Mouse (Mus musculus) limb, embryonic 15.5 days (tissue): ENCODE data around the gene Gm44503. TPM values are rescaled to one million over a fixed set of nuclear protein-coding genes. Genes with fewer than 3 reads are reported as not detected.
A peak's percentile ranks its signal among the peaks of the same experiment; 100 is the strongest.

Source experiments
- ATAC-seq: fragments of 200-750 bp; cut with Nextera tagmentation; 2 replicates; pipeline ENCODE4 v1.8.0; 2017; ENCODE audit warnings: low read depth, moderate TSS enrichment; ENCODE audit not compliant: insufficient number of reproducible peaks, low FRiP score, low TSS enrichment
- H3K27ac ChIP-seq: fragments of 300-500 bp; sonication (generic); 2 replicates; pipeline ENCODE4 v1.5.1; 2015; ENCODE audit warnings: moderate library complexity, mild to moderate bottlenecking, inconsistent platforms
- H3K27me3 ChIP-seq: fragments of 300-500 bp; sonication (generic); 2 replicates; pipeline ENCODE4 v1.6.1; 2015; ENCODE audit warnings: inconsistent platforms
- H3K36me3 ChIP-seq: fragments of 300-500 bp; sonication (generic); 2 replicates; pipeline ENCODE4 v1.6.1; 2015; ENCODE audit warnings: inconsistent platforms
- H3K4me1 ChIP-seq: fragments of 300-500 bp; sonication (generic); 2 replicates; pipeline ENCODE4 v1.6.1; 2015; ENCODE audit warnings: inconsistent platforms
- H3K4me2 ChIP-seq: fragments of 300-500 bp; sonication (generic); 2 replicates; pipeline ENCODE4 v1.6.1; 2015; ENCODE audit warnings: mild to moderate bottlenecking, inconsistent platforms
- H3K4me3 ChIP-seq: fragments of 300-500 bp; sonication (generic); 2 replicates; pipeline ENCODE4 v1.5.1; 2015; ENCODE audit warnings: mild to moderate bottlenecking, inconsistent platforms
- H3K9ac ChIP-seq: fragments of 300-500 bp; sonication (generic); 2 replicates; pipeline ENCODE4 v1.6.1; 2015; ENCODE audit warnings: inconsistent platforms
- H3K9me3 ChIP-seq: fragments of 300-500 bp; sonication (generic); 2 replicates; pipeline ENCODE4 v1.6.1; 2016; ENCODE audit warnings: inconsistent platforms
- WGBS: fragments of 180-500 bp; shearing (Covaris S2); methylation state at CpG from one replicate; pipeline ENCODE4 v1.1.7; 2015; 5-methylcytosine and 5-hydroxymethylcytosine counted together
- polyA plus RNA-seq: library from polyadenylated mRNA; unstranded; fragments of >200 nt; fragmentation: Nextera tagmentation; extraction: Ambion mirVana; gene quantifications from 2 replicates; pipeline ENCODE4 v1.2.1, GENCODE M21; 2015

Gm44503 gene
- polyA plus RNA-seq, 1 experiment from 2014 or later: not detected

GRCm38 (mm10) chr9:73005106-73005505, 46.5 kb downstream of the Gm44503 start:
- no peak overlapping the region for H3K9ac ChIP-seq
- peaks cover 33% of the 10 kb centered on the region for H3K36me3 ChIP-seq

GRCm38 (mm10) chr9:73006175-73006574, 47.5 kb downstream of the Gm44503 start:
- H3K4me1 ChIP-seq: no peaks in the 10 kb centered on the region
- peaks cover 37% of the 10 kb centered on the region for H3K36me3 ChIP-seq
- ATAC-seq: no peak
- H3K27ac ChIP-seq: no peak overlapping the region
- H3K9me3 ChIP-seq: no peaks in the 10 kb centered on the region
- H3K9ac ChIP-seq: no peak overlapping the region
- H3K4me3 ChIP-seq: no peak overlapping the region
- 89% methylated on average over 3 of the region's 3 CpGs for WGBS
- H3K4me2 ChIP-seq: no peak overlapping the region
- no peaks in the 10 kb centered on the region for H3K27me3 ChIP-seq

More at GRCm38 (mm10) chr9:73005106-73005505, 46.5 kb downstream of the Gm44503 start:
- H3K27ac ChIP-seq: no peak overlapping the region
- H3K4me1 ChIP-seq: no peaks in the 10 kb centered on the region
- WGBS: 87% methylated on average over 6 of the region's 6 CpGs
- H3K27me3 ChIP-seq: no peaks in the 10 kb centered on the region
- no peaks in the 10 kb centered on the region for H3K9me3 ChIP-seq
- H3K4me3 ChIP-seq: no peak overlapping the region
- no peak overlapping the region for H3K4me2 ChIP-seq
- ATAC-seq: no peak

GRCm38 (mm10) chr9:73008384-73008783, 49.7 kb downstream of the Gm44503 start:
- Histone ChIP-seq H3K9ac (no peak overlapping the region), H3K36me3 (peaks cover 45% of the 10 kb centered on the region), H3K4me2 (no peak overlapping the region), H3K27me3 (no peaks in the 10 kb centered on the region), H3K9me3 (no peaks in the 10 kb centered on the region), H3K4me3 (no peak overlapping the region), H3K27ac (no peak overlapping the region), H3K4me1 (no peaks in the 10 kb centered on the region)
- no peak for ATAC-seq
- WGBS: 68% methylated on average over 3 of the region's 3 CpGs

DNA sequence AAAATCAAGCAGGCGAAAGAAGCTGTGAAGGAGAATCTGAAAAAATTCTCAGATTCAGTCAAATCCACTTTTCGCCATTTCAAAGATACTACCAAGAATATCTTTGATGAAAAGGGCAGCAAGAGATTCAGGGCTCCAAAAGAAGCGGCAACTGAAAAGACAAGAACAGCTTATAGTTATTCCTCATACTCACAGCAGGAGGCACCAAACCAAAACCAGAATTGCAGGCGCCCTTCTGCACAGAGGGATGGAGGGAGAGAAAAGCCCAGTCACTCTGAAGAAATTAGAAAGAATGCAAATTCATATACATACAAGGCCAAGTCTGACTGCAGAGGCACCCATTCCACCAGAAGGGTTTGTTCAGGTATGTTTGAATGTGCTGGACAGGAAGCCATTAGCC, 54.0 kb downstream of the Gm44503 start:
- ATAC-seq: no peak
- peaks cover 66% of the 10 kb centered on the region for H3K36me3 ChIP-seq
- H3K9ac ChIP-seq: no peak overlapping the region
- H3K9me3 ChIP-seq: no peaks in the 10 kb centered on the region
- H3K27ac ChIP-seq: no peak overlapping the region
- 86% methylated on average over 4 of the region's 4 CpGs for WGBS
- H3K4me1 ChIP-seq: no peaks in the 10 kb centered on the region
- H3K27me3 ChIP-seq: no peaks in the 10 kb centered on the region
- H3K4me2 ChIP-seq: no peak overlapping the region
- no peak overlapping the region for H3K4me3 ChIP-seq

DNA sequence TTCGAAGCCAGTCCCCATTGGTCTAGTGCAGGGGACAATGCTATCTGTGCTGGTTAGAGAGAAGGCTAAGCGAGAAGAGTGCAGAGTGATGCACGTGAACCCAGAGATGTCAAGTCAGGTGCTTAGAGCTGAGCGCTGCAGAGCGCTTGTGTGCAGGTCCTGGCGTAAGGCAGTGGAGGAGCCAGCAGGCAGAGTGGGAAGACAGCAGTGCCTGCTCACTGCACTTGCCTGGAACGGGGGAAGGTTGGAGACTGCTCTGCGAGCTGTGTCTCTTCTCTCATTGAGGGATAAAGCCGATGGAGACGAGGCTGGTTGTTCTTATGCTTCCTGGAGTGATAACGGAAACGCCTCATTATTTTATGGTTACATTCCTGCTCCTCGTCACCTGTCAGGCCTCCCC, 56.1 kb downstream of the Gm44503 start:
- H3K36me3 ChIP-seq: peaks cover 80% of the 10 kb centered on the region
- no peak for ATAC-seq
- 71% methylated on average over 13 of the region's 13 CpGs for WGBS

DNA sequence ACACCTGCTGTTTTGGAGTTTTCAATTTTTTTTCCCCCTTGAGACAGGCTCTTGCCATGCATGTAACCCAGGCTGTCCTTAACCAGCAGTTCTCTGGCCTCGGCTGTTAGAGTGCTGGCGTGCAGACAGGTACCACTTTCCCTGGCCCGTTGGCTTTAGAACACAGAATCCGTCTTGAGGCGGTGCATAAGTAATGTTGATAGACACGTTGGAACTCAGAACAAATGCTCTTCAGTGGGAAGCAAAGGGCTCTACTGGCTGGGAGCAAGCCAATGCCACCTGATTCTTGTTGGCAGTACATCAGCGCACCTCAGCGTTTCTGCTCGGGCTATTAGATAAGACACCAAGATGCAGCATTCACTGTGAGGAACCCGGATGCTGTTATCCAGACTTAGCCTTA, 61.2 kb downstream of the Gm44503 start:
- Histone ChIP-seq H3K4me1 (no peaks in the 10 kb centered on the region), H3K27ac (no peak overlapping the region), H3K9ac (no peak overlapping the region), H3K36me3 (peaks cover 67% of the 10 kb centered on the region), H3K27me3 (no peaks in the 10 kb centered on the region), H3K4me3 (no peak overlapping the region), H3K9me3 (no peaks in the 10 kb centered on the region), H3K4me2 (no peak overlapping the region)
- ATAC-seq: no peak
- 94% methylated on average over 10 of the region's 10 CpGs for WGBS

More for the DNA sequence above, 56.1 kb downstream of the Gm44503 start:
- H3K4me3 ChIP-seq: no peak overlapping the region
- no peaks in the 10 kb centered on the region for H3K9me3 ChIP-seq
- no peak overlapping the region for H3K4me2 ChIP-seq
- H3K9ac ChIP-seq: no peak overlapping the region
- H3K27me3 ChIP-seq: no peaks in the 10 kb centered on the region
- H3K27ac ChIP-seq: no peak overlapping the region
- no peaks in the 10 kb centered on the region for H3K4me1 ChIP-seq

- peaks cover 61% of the 10 kb centered on the region for H3K36me3 ChIP-seq
- 83% methylated on average over 5 of the region's 5 CpGs for WGBS
- H3K4me2 ChIP-seq: no peak overlapping the region
- H3K27ac ChIP-seq: no peak overlapping the region
- no peak for ATAC-seq
- H3K9me3 ChIP-seq: no peaks in the 10 kb centered on the region
- no peaks in the 10 kb centered on the region; the same call in 1 of the 2 replicates for H3K4me1 ChIP-seq
- H3K4me3 ChIP-seq: no peak overlapping the region
- H3K27me3 ChIP-seq: no peaks in the 10 kb centered on the region
- H3K9ac ChIP-seq: no peak overlapping the region
These were observed 62.0 kb downstream of the Gm44503 start for GRCm38 (mm10) chr9:73020566-73021097.

DNA sequence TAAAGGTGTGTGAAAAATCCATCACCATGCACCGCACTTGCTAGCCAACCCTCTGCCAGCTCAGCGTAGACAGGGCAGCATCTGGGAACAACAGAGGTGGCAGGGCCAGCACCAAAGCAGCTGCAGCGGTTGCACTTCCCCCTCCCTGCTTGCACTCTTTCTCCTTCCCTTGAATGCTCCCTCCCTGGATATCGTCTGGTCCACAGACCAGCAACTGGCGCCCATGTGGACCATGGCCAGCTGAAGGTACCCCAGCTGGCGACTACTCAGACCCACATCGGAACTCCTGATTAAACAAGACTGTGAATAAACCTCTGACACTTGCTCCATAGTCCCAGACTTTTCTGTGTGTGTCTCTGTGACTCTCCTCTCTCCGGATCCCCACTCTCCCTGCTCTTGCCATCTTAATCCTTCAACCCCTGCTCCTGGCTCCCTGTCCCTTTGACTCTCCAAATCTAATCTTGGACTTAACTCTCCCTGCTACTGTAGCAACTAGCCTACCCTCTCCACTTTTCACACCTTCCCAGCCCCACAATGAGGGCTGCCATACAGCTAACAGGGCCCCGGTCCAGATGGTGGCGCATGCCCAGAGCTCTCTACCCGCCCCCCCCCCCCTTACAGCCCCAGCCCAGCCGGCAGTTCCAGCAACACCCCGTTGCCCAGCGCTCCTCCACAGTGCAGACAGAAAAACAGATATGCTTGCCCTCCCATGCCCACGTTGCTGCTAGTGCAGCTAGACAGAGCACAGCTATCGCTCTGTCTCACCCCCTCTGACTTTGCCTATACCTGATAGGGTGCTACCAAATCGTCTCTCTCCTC, 67.4 kb downstream of the Gm44503 start:
- H3K4me2 ChIP-seq: peak overlapping the region; percentile 32
- no peak overlapping the region; the same call in 1 of the 2 replicates for H3K27ac ChIP-seq
- peaks cover 33% of the 10 kb centered on the region for H3K36me3 ChIP-seq
- H3K9me3 ChIP-seq: no peaks in the 10 kb centered on the region
- ATAC-seq: peak; percentile 32; the same call in 1 of the 2 replicates
- 25% methylated on average over 17 of the region's 17 CpGs for WGBS
- 0 out of 2 replicates have a peak overlapping the region, but pooled peaks have one; percentile 9 for H3K4me3 ChIP-seq
- no peak overlapping the region for H3K9ac ChIP-seq
- no peaks in the 10 kb centered on the region for H3K27me3 ChIP-seq
- H3K4me1 ChIP-seq: peaks cover 7% of the 10 kb centered on the region; the same call in 1 of the 2 replicates

GRCm38 (mm10) chr9:73030443-73030842, 71.8 kb downstream of the Gm44503 start:
- Histone ChIP-seq H3K27ac (no peak overlapping the region), H3K36me3 (peaks cover 58% of the 10 kb centered on the region), H3K9me3 (no peaks in the 10 kb centered on the region), H3K9ac (no peak overlapping the region), H3K4me1 (peaks cover 7% of the 10 kb centered on the region; the same call in 1 of the 2 replicates), H3K4me3 (no peak overlapping the region), H3K4me2 (no peak overlapping the region), H3K27me3 (no peaks in the 10 kb centered on the region)
- WGBS: 95% methylated on average over 1 of the region's 1 CpGs
- no peak for ATAC-seq

- WGBS: 68% methylated on average over 4 of the region's 4 CpGs
- no peaks in the 10 kb centered on the region for H3K27me3 ChIP-seq
- H3K4me1 ChIP-seq: 0 out of 2 replicates have a peak, but pooled peaks cover 2% of the 10 kb centered on the region
- H3K9me3 ChIP-seq: no peaks in the 10 kb centered on the region
- H3K9ac ChIP-seq: no peak overlapping the region
- peaks cover 62% of the 10 kb centered on the region for H3K36me3 ChIP-seq
- no peak overlapping the region for H3K4me2 ChIP-seq
- no peak overlapping the region for H3K4me3 ChIP-seq
- no peak overlapping the region for H3K27ac ChIP-seq
- ATAC-seq: no peak
These were observed 72.8 kb downstream of the Gm44503 start for GRCm38 (mm10) chr9:73031421-73031820.

DNA sequence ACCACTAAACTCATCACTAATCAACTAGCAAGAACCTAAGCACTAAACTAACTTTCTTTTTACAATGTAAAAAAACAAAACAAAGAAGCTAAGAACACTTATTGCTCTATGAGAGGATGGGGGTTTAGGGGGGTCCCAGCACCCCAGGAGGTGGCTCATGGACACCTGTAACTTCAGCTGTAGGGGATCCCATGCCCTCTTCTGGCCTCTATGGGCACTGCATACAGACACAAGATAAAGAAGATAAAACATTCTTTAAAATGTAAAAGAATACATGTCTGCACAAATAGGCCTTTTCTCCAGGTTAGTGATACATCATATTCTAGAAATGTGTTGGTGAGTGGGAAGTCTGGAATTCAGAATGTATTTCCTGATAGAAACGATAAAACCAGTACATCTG, 74.8 kb downstream of the Gm44503 start:
- Histone ChIP-seq H3K4me1 (no peaks in the 10 kb centered on the region), H3K36me3 (peaks cover 61% of the 10 kb centered on the region), H3K4me2 (no peak overlapping the region), H3K4me3 (no peak overlapping the region), H3K27ac (no peak overlapping the region), H3K9me3 (no peaks in the 10 kb centered on the region), H3K27me3 (no peaks in the 10 kb centered on the region), H3K9ac (no peak overlapping the region)
- no peak for ATAC-seq
- WGBS: 91% methylated on average over 1 of the region's 1 CpGs

DNA sequence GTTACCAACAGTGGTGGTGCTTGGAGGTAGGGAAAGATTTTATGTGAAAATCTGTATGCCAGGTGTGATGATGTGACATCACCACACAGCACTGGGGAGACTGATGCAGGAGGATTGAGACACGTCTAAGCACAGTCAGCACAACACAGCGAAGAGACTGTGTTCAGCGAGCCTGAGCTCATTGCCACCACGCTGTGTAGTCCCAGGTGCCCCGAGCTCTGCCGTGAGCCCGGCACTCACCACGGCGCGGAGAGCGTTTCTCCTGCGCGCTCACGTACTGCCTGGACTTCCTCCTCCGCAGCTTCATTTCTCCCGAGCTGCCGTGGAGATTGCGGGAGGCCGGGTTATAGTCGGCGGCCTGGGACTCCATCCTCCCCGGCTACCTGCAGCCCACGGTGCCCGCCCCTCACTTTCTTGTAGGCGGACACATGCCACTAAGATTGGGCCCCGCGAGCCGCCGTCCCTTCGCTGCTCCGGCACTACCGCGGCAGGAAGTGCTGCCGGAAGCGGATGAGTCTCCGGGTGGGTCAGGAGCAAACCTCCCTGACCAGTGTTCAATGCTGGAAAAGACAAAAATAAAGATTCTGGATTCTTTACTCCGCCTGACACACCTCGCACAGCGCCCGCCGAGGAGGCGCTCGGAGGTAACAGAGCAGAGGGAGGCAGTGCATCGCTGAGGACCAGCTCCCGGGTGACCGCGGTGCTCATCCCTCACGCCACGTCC, 80.7 kb downstream of the Gm44503 start:
- no peaks in the 10 kb centered on the region for H3K9me3 ChIP-seq
- H3K9ac ChIP-seq: peak overlapping the region; percentile 85
- peak overlapping the region; percentile 87 for H3K27ac ChIP-seq
- peak overlapping the region; percentile 85 for H3K4me3 ChIP-seq
- H3K4me1 ChIP-seq: peaks cover 19% of the 10 kb centered on the region
- ATAC-seq: peak; percentile 81
- no peaks in the 10 kb centered on the region for H3K27me3 ChIP-seq
- under 1% methylated on average over 49 of the region's 49 CpGs for WGBS
- H3K36me3 ChIP-seq: peaks cover 11% of the 10 kb centered on the region
- peak overlapping the region; percentile 72 for H3K4me2 ChIP-seq
